Mouse (Mus musculus): ENCODE results near the gene Olfr1341. TPM values are rescaled to one million over a fixed set of nuclear protein-coding genes. Genes with fewer than 3 reads are reported as not detected.

Olfr1341 gene
- polyA plus RNA-seq (2014; fragmentation: Illumina TruSeq; extraction: RNeasy Lipid Tissue Mini Kit (QIAGEN cat#74804); ENCODE audit: insufficient read depth, low read depth, low replicate concordance), result not detected

DNA sequence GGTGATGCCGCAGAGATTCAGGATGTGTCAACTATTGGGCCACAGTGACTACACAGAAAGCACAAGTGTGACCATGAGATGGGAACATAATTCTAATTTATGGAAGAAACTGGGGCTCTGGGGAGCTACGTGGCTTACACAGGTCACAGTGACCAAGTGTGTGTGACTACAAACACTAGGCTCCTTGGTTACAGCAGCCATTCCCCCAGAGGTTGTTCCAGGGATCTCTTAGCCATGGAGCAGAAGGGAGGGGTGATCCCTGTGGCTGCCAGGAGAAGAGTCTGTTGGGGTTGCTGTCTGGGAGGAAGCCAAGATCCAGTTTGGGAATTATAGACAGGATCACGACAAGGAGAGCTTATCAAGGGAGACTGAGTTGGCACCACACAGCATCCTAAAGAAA lies at the start of gene Olfr1341:
TSS of gene Olfr1341 (plus strand) at position 301 of the 400 bp plus-strand sequence.

DNA sequence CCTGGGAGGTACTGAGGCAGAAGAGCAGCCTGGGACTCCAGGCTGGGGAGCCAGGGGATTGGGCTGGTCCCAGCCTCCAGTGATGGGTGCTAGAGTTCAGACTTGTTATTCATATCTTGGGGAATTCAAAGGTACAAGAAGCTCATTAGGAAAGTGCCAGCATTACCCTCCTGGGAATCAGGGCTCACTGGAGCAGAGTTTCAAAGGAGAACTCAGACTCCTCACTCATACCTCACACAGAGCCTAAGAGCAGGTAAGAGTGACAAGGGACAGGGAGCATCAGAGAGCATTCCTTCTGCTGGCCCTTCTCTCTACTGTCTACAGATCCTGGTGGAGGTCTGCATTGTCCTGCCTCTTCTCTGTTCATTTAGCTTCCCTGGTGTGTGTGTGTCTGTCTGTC lies 44.7 kb upstream of the Olfr1341 start, which contains the start of gene Olfr62:
TSS of gene Olfr62 (plus strand) at position 301 of the 400 bp plus-strand sequence.

DNA sequence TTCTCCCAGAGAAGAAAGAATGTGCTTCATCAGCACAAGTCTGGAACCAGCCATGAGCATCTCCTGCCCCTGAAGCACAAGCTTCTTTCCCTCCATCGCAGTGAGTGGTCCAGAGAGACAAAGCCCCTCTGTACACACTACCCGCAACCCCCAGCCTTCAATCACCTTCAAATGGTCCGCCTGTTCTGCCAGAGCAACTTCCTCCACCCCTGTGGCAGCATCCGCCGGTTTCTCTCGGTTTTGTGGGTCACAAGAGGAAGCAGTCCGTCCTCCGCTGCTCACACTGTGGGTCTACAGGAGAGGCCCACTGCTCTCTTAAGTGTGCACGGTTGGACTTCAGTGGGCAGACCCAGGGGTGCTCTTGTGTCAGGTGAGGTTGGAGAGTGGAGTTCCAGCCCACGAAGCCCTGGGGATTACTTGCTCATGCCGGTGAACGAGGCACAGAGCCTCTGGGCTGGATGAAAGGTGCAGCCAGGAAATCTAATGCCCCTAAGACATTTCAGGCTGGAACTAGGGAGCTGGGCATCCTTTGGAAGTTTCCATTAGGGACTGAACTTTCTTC lies 10.8 kb upstream of the Olfr1341 start, which contains the start of gene Olfr1342:
TSS of gene Olfr1342 (minus strand) at position 345 of the 562 bp plus-strand sequence.

DNA sequence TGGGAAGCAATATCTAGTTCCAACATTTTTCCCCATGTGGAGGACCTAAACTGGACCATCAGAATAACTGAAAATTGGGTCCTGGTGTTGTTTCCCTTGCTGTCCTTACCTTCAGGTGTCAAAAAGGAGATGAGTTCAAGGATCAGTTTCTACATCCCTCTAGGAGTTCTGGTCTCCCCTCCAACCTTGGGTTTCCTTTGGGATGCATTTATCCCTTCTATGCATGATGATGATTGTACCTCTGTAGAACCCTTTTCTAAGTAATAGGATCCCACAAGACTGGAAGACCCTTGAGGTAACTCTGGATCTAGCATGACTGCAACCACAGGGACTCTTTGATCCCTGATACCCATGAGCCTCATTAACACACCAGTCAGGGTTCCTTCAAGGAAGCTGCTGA lies 16.5 kb downstream of the Olfr1341 start, which contains the start of gene Olfr1340:
TSS of gene Olfr1340 (plus strand) at position 301 of the 400 bp plus-strand sequence.

DNA sequence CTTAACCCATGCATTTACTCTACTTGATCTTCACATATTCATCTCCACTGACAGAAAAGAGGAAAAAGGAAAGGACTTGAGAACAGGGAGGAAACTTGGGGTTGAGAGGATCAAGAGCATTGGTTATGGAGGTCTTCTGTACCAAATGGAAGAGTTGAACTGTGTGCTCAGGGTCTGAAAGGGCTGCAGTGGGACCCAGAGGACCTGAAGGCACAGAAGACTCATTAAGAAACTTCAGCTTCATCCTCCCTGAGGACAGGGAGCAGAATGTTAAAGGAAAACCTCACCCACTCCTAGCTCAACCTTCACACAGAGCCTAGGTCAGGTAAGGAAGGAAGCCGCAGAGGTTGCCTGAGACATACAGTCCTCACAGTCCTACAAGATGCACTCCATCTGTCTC lies 28.6 kb downstream of the Olfr1341 start, which contains the start of gene Olfr1339:
TSS of gene Olfr1339 (plus strand) at position 301 of the 400 bp plus-strand sequence.

DNA sequence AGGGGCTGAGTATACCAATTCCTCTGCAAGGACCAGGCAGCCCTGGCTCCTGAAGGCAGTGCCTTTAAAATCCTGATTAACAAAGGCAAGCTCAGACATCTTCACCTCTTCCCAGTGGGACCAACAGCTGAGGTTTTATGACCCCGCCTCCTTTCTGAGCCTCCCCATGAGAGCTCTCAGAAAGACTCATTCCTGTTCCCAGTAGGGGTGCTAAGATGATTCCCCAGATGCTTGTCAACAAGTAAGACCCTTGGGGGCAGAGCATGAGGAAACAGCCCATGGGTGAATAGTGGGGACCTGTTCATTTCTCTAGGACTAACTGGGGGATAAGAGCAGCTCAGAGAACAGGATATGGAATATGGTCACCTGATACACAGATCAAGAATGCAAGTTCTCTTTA lies 55.3 kb downstream of the Olfr1341 start, which contains the start of gene Olfr1338:
TSS of gene Olfr1338 (minus strand) at position 101 of the 400 bp plus-strand sequence.

Other genes starting within 250 kb of the Olfr1341 start
- gene Mpl, start 246.0 kb upstream of the Olfr1341 start, polyA plus RNA-seq (2014; fragmentation: Illumina TruSeq; extraction: RNeasy Lipid Tissue Mini Kit (QIAGEN cat#74804); ENCODE audit: insufficient read depth, low read depth, low replicate concordance), result 0.10 TPM
- 69.8 TPM for gene Tie1, start 213.5 kb upstream of the Olfr1341 start, polyA plus RNA-seq (2014; fragmentation: Illumina TruSeq; extraction: RNeasy Lipid Tissue Mini Kit (QIAGEN cat#74804); ENCODE audit: insufficient read depth, low read depth, low replicate concordance)
- gene 2610528J11Rik, start 176.5 kb upstream of the Olfr1341 start, polyA plus RNA-seq (2014; fragmentation: Illumina TruSeq; extraction: RNeasy Lipid Tissue Mini Kit (QIAGEN cat#74804); ENCODE audit: insufficient read depth, low read depth, low replicate concordance), result 12.1 TPM
- 11.6 TPM for gene Tmem125, start 159.5 kb upstream of the Olfr1341 start, polyA plus RNA-seq (2014; fragmentation: Illumina TruSeq; extraction: RNeasy Lipid Tissue Mini Kit (QIAGEN cat#74804); ENCODE audit: insufficient read depth, low read depth, low replicate concordance)
- 2.5 TPM for gene Cfap57, start 82.7 kb upstream of the Olfr1341 start, polyA plus RNA-seq (2014; fragmentation: Illumina TruSeq; extraction: RNeasy Lipid Tissue Mini Kit (QIAGEN cat#74804); ENCODE audit: insufficient read depth, low read depth, low replicate concordance)
- gene Ebna1bp2, start 82.7 kb upstream of the Olfr1341 start, polyA plus RNA-seq (2014; fragmentation: Illumina TruSeq; extraction: RNeasy Lipid Tissue Mini Kit (QIAGEN cat#74804); ENCODE audit: insufficient read depth, low read depth, low replicate concordance), result 50.0 TPM
- gene Olfr62, start 44.6 kb upstream of the Olfr1341 start, polyA plus RNA-seq (2014; fragmentation: Illumina TruSeq; extraction: RNeasy Lipid Tissue Mini Kit (QIAGEN cat#74804); ENCODE audit: insufficient read depth, low read depth, low replicate concordance), result not detected
- 0.24 TPM for gene Olfr1342, start 10.8 kb upstream of the Olfr1341 start, polyA plus RNA-seq (2014; fragmentation: Illumina TruSeq; extraction: RNeasy Lipid Tissue Mini Kit (QIAGEN cat#74804); ENCODE audit: insufficient read depth, low read depth, low replicate concordance)
- not detected for gene Olfr1340, start 16.6 kb downstream of the Olfr1341 start, polyA plus RNA-seq (2014; fragmentation: Illumina TruSeq; extraction: RNeasy Lipid Tissue Mini Kit (QIAGEN cat#74804); ENCODE audit: insufficient read depth, low read depth, low replicate concordance)
- gene Olfr1339, start 28.7 kb downstream of the Olfr1341 start, polyA plus RNA-seq (2014; fragmentation: Illumina TruSeq; extraction: RNeasy Lipid Tissue Mini Kit (QIAGEN cat#74804); ENCODE audit: insufficient read depth, low read depth, low replicate concordance), result not detected
- gene Olfr1338, start 55.2 kb downstream of the Olfr1341 start, polyA plus RNA-seq (2014; fragmentation: Illumina TruSeq; extraction: RNeasy Lipid Tissue Mini Kit (QIAGEN cat#74804); ENCODE audit: insufficient read depth, low read depth, low replicate concordance), result not detected
- not detected for gene Olfr1337, start 79.1 kb downstream of the Olfr1341 start, polyA plus RNA-seq (2014; fragmentation: Illumina TruSeq; extraction: RNeasy Lipid Tissue Mini Kit (QIAGEN cat#74804); ENCODE audit: insufficient read depth, low read depth, low replicate concordance)
- not detected for gene Olfr1335, start 106.4 kb downstream of the Olfr1341 start, polyA plus RNA-seq (2014; fragmentation: Illumina TruSeq; extraction: RNeasy Lipid Tissue Mini Kit (QIAGEN cat#74804); ENCODE audit: insufficient read depth, low read depth, low replicate concordance)
- not detected for gene Olfr1333, start 132.8 kb downstream of the Olfr1341 start, polyA plus RNA-seq (2014; fragmentation: Illumina TruSeq; extraction: RNeasy Lipid Tissue Mini Kit (QIAGEN cat#74804); ENCODE audit: insufficient read depth, low read depth, low replicate concordance)
- not detected for gene Olfr1331, start 161.1 kb downstream of the Olfr1341 start, polyA plus RNA-seq (2014; fragmentation: Illumina TruSeq; extraction: RNeasy Lipid Tissue Mini Kit (QIAGEN cat#74804); ENCODE audit: insufficient read depth, low read depth, low replicate concordance)
- not detected for gene Olfr1330, start 185.1 kb downstream of the Olfr1341 start, polyA plus RNA-seq (2014; fragmentation: Illumina TruSeq; extraction: RNeasy Lipid Tissue Mini Kit (QIAGEN cat#74804); ENCODE audit: insufficient read depth, low read depth, low replicate concordance)
- not detected for gene Olfr1329, start 213.9 kb downstream of the Olfr1341 start, polyA plus RNA-seq (2014; fragmentation: Illumina TruSeq; extraction: RNeasy Lipid Tissue Mini Kit (QIAGEN cat#74804); ENCODE audit: insufficient read depth, low read depth, low replicate concordance)
- gene Olfr1328, start 235.1 kb downstream of the Olfr1341 start, polyA plus RNA-seq (2014; fragmentation: Illumina TruSeq; extraction: RNeasy Lipid Tissue Mini Kit (QIAGEN cat#74804); ENCODE audit: insufficient read depth, low read depth, low replicate concordance), result not detected

All from lung, adult 10 weeks (tissue).